Mouse (Mus musculus): ENCODE data around the gene Arhgap35.

DNA sequence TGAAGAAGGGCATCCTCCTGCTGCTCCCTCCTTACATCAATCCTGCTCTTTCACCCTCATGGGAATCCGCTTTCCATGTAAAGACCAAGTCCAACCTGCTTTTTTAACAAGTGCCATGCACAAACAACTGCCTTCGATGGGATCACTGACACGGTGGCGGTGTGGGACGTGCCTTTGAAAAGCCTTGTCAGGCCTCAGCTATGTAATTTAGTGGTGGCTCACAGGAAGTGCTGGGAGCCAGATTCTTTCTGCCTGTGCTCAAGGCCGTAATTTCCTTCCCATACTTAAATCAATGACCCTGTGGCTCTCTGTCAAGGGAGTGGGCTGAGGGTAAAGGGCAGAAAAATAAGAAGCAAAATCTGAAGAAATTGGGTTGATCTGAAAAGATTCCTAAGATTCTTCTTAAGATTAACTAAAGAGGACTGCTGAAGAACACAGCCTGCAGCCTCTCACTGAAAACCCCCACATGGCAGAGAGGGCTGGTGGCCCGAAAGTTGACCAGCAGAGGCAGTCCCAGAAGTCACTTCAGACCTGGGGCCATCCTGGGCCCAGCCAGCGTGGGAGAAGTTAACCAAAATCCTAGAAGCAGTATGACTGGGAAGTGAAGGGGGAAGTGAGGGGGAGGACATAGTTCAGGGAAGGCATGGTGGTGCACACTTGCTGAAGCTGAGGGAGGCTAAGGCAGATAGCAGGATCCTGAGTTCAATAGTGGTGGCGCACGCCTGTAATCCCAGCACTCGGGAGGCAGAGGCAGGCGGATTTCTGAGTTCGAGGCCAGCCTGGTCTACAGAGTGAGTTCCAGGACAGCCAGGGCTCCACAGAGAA, 33.3 kb downstream of the Arhgap35 start:
- TF ChIP-seq CTCF (IDR thresholded peaks at IDR 0.05; ENCODE audit: control insufficient read depth, insufficient read depth, insufficient read length), result no peak
- no peak for TF ChIP-seq CEBPB (IDR thresholded peaks at IDR 0.05; ENCODE audit: low read depth)
- TF ChIP-seq MYOG (IDR thresholded peaks at IDR 0.05; ENCODE audit: control insufficient read depth, extremely low read depth, insufficient read length), result no peak
- no peak for TF ChIP-seq FOSL1 (IDR thresholded peaks at IDR 0.05; ENCODE audit: insufficient read depth, low read length, poor library complexity, severe bottlenecking)
- no peak for TF ChIP-seq USF1 (IDR thresholded peaks at IDR 0.05; ENCODE audit: low read depth)
- no peak for TF ChIP-seq MAX (IDR thresholded peaks at IDR 0.05)
